Mouse (Mus musculus): Measurements from ENCODE around the gene Lamc1.

- TF ChIP-seq CTCF (IDR thresholded peaks at IDR 0.05; ENCODE audit: insufficient read depth, low read length) = no peak
- no peak for TF ChIP-seq POLR2A (IDR thresholded peaks at IDR 0.05; ENCODE audit: borderline replicate concordance, extremely low read depth, low read depth, low read length)
Measured at GRCm38 (mm10) chr1:153227096-153227495, 105.5 kb downstream of the Lamc1 start.
